Mouse (Mus musculus): Measurements from ENCODE around the gene Entr1.
A peak's percentile ranks its signal among the peaks of the same experiment; 100 is the strongest.

The Entr1 gene

DNA sequence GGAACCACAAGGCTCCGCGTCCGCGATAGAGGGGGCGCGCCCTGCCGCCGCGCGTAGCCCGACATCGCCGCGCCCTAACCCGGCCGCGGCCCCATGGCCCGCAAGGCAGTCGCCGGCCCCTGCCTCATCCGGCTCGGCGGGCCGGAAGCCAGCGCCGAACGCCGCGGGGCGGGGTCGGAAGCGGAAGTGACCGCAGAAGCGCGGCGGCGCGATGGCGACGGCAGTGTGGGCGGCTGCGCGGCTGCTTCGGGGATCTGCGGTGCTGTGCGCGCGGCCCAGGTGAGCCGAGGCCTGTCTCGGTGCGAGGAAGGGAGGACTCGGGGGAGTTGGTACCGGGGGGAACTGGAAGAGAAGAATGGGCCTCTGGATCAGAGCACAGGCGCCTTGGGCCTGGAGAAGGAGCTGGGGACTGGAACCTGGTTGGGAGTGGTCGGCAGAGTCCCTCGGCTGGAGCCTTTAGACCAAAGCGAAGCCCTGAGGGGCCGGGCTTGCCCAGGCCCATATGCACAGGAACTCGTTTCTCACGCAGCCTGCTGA lies at the start of gene Entr1, which contains the start of gene Pmpca:
Entr1 (minus strand) TSS at position 163 of the 537 bp plus-strand sequence.
Pmpca (plus strand) TSS at position 186 of the 537 bp plus-strand sequence.
- DNase-seq, result peak; percentile 77

DNA sequence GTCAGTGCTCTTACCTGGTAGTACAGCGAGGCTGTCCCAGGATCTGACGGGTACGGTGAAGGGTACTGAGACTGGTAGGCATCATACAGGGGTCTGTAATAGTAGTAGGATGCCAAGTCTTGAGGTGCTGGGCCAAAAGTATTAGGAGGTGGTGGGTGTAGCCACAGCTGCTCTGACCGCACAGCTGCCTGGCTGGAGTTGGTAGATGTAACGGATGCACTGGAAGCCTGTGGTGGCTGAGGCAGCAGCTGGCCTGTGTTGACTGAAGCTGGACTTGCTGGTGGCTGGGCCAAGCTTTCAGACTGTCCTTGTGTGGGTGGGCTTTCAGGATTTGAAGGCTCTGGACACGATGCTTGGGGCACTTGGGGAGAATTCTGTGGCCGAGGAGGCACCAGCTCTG lies 49.3 kb upstream of the Entr1 start:
- DNase-seq, result no peak

- DNase-seq, result no peak
Observed at GRCm38 (mm10) chr2:26437221-26437620, 48.1 kb upstream of the Entr1 start.

DNA sequence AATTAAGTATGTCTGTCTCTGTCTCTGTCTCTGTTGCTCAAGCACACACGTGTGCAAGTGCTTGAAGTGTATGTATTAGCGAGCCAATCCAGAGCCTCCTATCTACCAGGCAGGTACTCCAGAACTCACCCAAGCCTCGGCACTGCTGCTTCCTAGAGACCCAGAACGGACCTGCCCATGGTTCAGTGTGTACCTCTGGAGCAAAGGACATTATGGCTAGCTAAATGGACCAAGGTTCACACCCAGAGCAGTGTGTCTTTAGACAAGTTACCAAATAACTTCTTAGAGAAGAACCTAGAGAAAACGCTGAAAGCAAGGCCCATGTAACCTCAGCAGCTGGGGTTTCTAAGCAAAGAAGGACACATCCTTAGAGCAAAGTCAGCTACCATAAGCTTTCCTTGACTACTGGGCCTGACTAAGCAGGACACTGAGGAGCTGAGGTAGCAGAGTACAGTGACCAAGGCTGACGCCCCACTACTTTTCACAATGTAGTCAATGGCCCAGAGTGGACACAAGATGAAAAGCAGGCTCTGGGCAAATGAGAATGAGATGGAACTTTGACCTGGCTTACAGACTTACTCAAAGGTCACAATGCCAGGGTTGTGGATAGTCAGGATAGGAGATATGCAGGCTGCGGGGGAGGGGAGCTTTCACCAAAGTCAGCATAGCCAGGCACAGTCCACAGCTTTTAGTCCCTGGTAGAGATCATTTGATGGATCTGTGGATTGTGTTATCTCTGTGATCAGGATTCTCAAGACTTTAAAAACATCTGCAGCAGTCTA lies 45.9 kb upstream of the Entr1 start:
- DNase-seq, result no peak

GRCm38 (mm10) chr2:26429851-26430250 lies 40.7 kb upstream of the Entr1 start:
- no peak for DNase-seq

DNA sequence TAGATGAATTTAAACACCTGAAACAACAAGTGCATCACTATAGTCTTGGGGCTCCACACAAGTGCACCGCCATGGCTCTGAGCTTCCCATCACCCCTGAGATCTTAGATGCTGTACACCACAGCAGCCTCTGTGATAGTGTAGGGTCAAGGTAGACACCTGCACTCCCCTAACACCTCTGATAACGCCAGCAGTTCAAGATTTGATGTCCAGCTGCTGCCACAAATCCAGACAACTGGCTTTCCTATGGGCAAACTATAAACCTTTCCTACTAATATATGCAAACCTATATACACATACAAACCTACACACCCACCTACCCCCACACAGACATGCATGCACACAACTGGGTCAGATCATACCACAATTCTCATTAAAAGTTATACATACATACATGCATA lies 35.4 kb upstream of the Entr1 start:
- DNase-seq, result no peak

DNA sequence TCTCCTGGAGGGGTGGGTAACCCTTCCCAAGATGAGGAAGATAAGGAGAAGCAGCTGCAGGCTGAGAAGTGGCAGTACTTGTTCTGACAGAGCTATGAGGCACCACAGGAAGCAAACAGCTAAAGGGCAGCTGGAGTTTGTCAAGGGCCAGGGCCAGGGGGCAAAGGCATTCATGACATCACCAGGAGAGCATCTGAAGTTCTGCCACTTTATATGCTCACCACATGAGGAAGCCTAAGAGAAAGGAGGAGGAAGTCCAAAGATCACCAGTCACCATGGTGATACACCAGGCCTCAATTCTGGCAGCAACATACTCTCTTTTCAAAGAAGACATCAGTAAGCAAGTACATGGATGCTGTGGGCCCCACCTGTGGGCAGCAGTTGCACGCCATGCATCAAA lies 34.0 kb upstream of the Entr1 start:
- no peak for DNase-seq

- no peak for DNase-seq
Observed at GRCm38 (mm10) chr2:26421969-26422368, 32.9 kb upstream of the Entr1 start.

- DNase-seq, result no peak
Observed at GRCm38 (mm10) chr2:26418120-26418519, 29.0 kb upstream of the Entr1 start.

DNA sequence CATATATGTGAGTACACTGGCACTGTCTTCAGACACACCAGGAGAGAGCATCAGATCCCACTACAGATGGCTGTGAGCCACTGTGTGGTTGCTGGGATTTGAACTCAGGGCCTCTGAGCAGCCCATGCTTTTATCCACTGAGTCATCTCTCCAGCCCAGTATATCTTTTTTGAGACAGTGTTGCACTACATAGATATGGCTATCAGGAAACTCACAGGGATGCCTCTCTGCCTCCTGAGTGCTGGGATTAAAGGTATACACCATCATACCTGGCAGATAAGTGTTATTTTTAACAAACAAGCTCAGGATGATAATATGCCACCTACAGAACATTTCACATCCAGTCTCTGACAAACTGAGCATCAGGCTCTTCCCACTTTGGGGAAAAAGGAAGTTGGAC lies 27.9 kb upstream of the Entr1 start:
- DNase-seq, result no peak

- no peak for DNase-seq
Observed at GRCm38 (mm10) chr2:26410931-26411411, 21.9 kb upstream of the Entr1 start.

GRCm38 (mm10) chr2:26410091-26410490 lies 21.0 kb upstream of the Entr1 start:
- no peak for DNase-seq

DNA sequence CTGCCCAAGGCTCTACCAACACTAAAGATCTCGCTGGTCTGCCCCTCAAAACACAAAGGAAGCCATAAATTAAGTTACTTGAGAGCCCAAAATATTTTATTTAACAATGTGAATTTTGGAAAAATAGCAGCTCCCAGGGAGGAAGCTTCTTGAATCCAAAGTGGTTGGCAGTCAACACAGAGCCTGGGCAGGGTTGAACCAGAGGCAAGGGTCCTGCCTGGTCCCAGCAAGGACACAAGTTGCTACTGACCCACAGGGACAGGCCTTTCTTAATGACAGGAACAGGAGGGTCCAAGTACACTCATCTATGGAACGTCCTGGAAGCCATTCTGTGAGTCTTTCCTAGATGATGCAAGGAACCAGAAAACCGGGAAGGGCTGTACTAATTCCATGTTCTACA lies 20.2 kb upstream of the Entr1 start:
- DNase-seq, result no peak

DNA sequence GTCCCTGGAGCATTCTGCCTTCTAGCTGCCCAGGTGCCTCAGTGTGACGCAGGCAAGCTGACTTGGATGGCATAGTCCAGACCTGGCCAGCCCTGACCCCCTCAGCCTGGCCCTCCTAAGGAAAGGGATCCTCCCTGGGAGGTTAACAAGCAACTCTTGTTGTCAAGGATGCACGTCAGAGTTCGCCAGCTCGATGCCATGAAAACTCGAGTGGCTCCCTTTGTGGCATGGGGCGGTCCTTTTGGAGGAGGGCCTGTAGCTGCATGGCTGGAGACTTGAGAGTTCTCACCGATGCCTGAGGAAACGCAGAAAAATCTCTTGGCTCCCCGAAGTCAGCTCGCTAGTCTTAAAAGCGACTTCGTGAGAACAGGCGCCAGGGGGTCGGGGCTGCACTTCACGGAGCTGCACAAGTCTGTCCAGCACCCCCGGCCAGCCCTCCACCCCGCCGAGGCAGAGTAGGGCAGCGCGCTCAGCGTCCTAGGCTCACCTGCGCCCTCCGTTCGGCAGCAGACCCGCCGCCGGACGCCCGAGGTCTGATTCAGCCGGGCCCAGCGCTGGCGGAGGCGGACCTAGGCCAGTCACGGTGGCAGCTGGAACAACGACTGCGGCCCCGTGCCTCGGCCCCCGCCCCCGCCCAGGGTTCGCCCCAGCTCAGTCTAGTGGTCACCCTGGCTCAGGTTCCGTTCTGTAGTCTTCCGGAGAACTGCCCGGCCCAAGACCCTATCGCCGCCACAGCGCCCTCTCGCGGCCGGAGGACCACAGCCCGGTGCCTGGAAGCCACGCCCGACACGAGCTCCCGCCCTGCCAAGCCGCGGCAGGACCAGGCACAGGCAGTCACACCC lies 19.6 kb upstream of the Entr1 start, which contains the start of gene Inpp5e:
Inpp5e (minus strand) TSS at position 689 of the 842 bp plus-strand sequence.
- peak; percentile 99 for DNase-seq

- DNase-seq, result no peak
Observed at GRCm38 (mm10) chr2:26403306-26403705, 14.2 kb upstream of the Entr1 start.

- peak; percentile 47 for DNase-seq
Observed at GRCm38 (mm10) chr2:26402265-26402664, 13.1 kb upstream of the Entr1 start.

DNA sequence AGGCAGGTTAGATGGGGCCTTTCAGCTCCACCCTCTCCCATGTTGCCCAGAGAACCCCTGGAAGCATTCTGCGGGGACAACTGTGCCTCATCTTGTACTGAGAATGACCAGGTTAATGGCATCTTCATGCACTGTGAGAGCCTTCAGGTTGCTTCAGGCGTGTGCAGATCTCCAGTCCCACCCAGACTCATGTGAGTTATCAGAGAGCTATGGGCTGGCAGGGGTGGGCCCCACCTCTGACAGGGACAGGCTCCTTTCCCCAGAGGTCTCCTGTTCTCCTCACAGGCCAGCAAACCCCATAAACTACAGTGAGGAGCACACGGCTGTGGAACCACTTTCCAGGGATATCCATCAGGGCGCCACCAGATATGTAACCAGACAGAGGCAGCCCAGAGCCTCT lies 11.9 kb upstream of the Entr1 start:
- DNase-seq, result no peak

DNA sequence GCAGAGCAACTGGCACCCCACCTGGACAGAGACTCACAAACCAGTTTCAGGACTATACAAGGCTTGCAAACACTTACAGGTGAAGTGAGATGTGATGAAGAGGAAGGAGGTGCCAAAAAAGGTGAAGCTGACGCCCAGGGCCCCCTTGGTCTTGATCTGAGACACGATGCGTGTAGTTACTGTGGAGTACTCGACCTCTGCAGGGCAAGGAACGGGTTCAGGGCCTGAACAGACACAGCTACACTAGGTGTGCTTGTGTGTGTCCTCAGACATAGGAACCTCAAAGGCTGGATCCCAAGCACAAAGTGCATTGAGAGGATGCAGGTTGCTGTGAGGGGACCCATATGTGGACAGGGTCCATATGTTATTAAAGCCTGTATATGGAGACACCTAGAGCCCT lies 11.2 kb upstream of the Entr1 start:
- DNase-seq, result no peak

DNA sequence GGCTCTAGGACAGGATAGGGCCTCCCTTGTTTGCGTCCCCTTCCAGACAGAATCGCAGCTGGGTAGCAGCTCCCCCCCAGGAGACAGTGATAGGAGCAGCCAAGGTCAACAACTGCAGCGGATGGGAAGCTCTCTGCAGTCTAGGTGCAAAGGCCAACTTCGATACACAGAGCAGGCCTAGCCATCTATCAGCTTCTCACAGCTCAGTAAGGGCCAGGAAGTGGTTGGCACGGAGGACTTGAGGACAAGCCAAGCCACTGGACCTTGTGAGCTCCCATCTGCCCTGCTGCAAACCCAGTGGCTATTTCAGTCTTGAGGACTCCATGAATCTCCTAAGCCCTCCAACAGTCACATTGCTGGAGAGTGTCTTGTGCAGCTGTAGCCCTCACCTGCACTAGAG lies 10.5 kb upstream of the Entr1 start:
- DNase-seq, result no peak

DNA sequence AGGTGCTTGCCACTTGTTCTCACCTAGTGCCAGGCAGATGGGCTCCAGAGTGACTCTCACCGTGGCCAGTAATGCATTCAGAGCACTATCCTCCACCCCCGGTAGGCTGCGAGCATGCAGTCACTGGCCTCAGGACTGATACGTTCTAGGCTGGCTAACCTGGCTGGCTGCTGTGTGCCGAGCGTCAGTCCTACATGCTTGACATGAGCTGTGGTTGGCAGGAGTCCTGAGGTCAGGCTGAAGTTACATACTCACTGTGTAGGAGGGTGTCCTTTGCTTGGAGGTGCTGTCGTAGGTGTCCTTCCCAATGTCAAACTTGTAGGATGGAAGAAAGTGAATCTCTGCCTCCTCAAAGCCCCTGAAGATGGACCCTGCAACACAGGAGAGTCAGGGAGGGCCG lies 9.9 kb upstream of the Entr1 start:
- DNase-seq, result no peak

DNA sequence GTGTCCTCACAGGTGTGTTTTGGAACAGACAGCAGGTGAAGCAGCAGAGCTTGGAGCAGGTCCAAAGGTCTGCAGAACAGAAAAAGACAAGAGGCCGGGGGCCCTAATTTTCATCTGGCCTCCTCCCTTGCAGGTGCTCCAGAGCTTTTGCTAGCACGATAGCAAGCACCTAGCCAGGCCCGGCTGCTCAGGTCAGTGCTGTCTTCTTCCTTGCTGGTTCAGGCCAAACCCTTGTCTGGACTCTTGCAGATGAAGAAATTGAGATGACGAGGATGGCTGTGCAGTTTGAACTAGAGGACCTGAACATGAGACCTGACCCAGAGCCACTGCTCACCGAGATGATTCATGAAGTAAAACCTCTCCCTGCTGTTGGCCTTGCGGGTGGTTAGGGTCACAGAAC lies 2.5 kb upstream of the Entr1 start:
- no peak for DNase-seq

- no peak for DNase-seq
Observed at GRCm38 (mm10) chr2:26390954-26391353, 1.8 kb upstream of the Entr1 start.

GRCm38 (mm10) chr2:26388682-26389153 lies 398 bp downstream of the Entr1 start:
- DNase-seq, result no peak
